Mouse (Mus musculus) liver, embryonic 16.5 days (tissue): Measurements from ENCODE around the gene Aadat. TPM values are rescaled to one million over a fixed set of nuclear protein-coding genes. Genes with fewer than 3 reads are reported as not detected.
"Not testable (repeated sequence)": the region's sequence is repeated elsewhere in the genome, so short reads cannot be mapped to it uniquely, and the experiment has no call there.

ENCODE experiments used
- ATAC-seq: fragments of 200-750 bp; cut with Nextera tagmentation; 2 replicates; pipeline ENCODE4 v1.8.0; 2017; ENCODE audit warnings: low read depth, mild to moderate bottlenecking, moderate number of reproducible peaks, moderate library complexity
- H3K27ac ChIP-seq: fragments of 300-500 bp; sonication (generic); 2 replicates; pipeline ENCODE4 v1.5.1; 2014; ENCODE audit warnings: mild to moderate bottlenecking, low read length
- H3K27me3 ChIP-seq: fragments of 300-500 bp; sonication (generic); 2 replicates; pipeline ENCODE4 v1.6.1; 2014; ENCODE audit warnings: low read depth, low read length, mixed read lengths; ENCODE audit not compliant: control insufficient read depth, insufficient read depth
- H3K36me3 ChIP-seq: fragments of 300-500 bp; sonication (generic); 2 replicates; pipeline ENCODE4 v1.6.1; 2014; ENCODE audit warnings: mild to moderate bottlenecking; ENCODE audit not compliant: control insufficient read depth, insufficient read depth
- H3K4me1 ChIP-seq: fragments of 300-500 bp; sonication (generic); 2 replicates; pipeline ENCODE4 v1.6.1; 2014; ENCODE audit warnings: low read depth, low read length, mixed read lengths; ENCODE audit not compliant: control insufficient read depth
- H3K4me2 ChIP-seq: fragments of 300-500 bp; sonication (generic); 2 replicates; pipeline ENCODE4 v1.6.1; 2014; ENCODE audit warnings: low read depth, low read length, mixed read lengths
- H3K4me3 ChIP-seq: fragments of 300-500 bp; sonication (generic); 2 replicates; pipeline ENCODE4 v1.5.1; 2014; ENCODE audit warnings: low read depth, mild to moderate bottlenecking, low read length
- H3K9ac ChIP-seq: fragments of 300-500 bp; sonication (generic); 2 replicates; pipeline ENCODE4 v1.6.1; 2014; ENCODE audit warnings: low read depth, low read length
- H3K9me3 ChIP-seq: fragments of 300-500 bp; sonication (generic); replicated peaks from 2 replicates; pipeline ENCODE4 v1.6.1; 2016; ENCODE audit warnings: low read length; ENCODE audit not compliant: control insufficient read depth
- WGBS: fragments of 180-500 bp; shearing (Covaris S2); extraction: QIAGEN DNeasy Blood & Tissue Kit; methylation state at CpG from one replicate; pipeline ENCODE4 v1.1.7; 2014; ENCODE audit not compliant: insufficient replicate concordance; 5-methylcytosine and 5-hydroxymethylcytosine counted together
- polyA plus RNA-seq: library from polyadenylated mRNA; unstranded; fragments of >200 nt; fragmentation: Nextera tagmentation; extraction: Ambion mirVana; gene quantifications from 2 replicates; pipeline ENCODE4 v1.2.1, GENCODE M21; 2015

The Aadat gene
- polyA plus RNA-seq, 1 experiment from 2014 or later = 13.1 TPM

- H3K36me3 ChIP-seq = no peaks in the 10 kb centered on the region
- H3K4me3 ChIP-seq = no peak overlapping the region
- ATAC-seq = peak; percentile 41; the same call in 1 of the 2 replicates
- H3K27me3 ChIP-seq = no peaks in the 10 kb centered on the region
- H3K9ac ChIP-seq = no peak overlapping the region
- no peak overlapping the region for H3K27ac ChIP-seq
- H3K9me3 ChIP-seq = no peaks in the 10 kb centered on the region
- H3K4me2 ChIP-seq = no peak overlapping the region
- 26% methylated on average over 2 of the region's 2 CpGs for WGBS
- no peaks in the 10 kb centered on the region for H3K4me1 ChIP-seq
Observed at GRCm38 (mm10) chr8:60534945-60535344, 29.2 kb downstream of the Aadat start.

GRCm38 (mm10) chr8:60566783-60567182, 61.1 kb downstream of the Aadat start:
- no peak overlapping the region for H3K4me3 ChIP-seq
- no peak overlapping the region for H3K4me2 ChIP-seq
- no peaks in the 10 kb centered on the region for H3K4me1 ChIP-seq
- H3K36me3 ChIP-seq = no peaks in the 10 kb centered on the region
- ATAC-seq = no peak
- H3K27me3 ChIP-seq = no peaks in the 10 kb centered on the region
- WGBS = 27% methylated on average over 3 of the region's 3 CpGs
- H3K27ac ChIP-seq = no peak overlapping the region
- H3K9ac ChIP-seq = no peak overlapping the region
- H3K9me3 ChIP-seq = no peaks in the 10 kb centered on the region

DNA sequence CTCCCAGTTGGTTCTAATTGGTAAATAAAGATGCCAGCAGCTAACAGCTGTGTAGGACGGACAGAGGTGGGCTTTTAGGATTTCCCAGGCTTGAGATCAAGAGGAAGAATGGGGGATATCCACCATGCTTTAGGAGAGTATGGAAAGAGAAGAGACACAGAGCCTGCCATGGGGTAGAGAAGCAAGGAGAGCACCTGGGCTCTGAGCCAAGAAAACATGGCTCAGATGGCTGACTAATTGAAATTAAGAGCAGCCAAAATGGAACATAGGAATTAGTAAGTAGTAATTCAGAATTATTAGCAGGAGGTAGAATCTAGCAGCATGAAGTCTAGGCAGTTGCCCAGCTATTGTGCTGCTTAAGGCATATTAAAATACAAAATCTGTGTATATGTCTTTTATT, 71.5 kb downstream of the Aadat start:
- Histone ChIP-seq H3K9ac (no peak overlapping the region), H3K27ac (no peak overlapping the region), H3K9me3 (no peaks in the 10 kb centered on the region), H3K27me3 (no peaks in the 10 kb centered on the region), H3K4me3 (no peak overlapping the region), H3K4me1 (no peaks in the 10 kb centered on the region), H3K36me3 (no peaks in the 10 kb centered on the region), H3K4me2 (no peak overlapping the region)
- ATAC-seq = no peak
- WGBS = 53% methylated on average over 1 of the region's 1 CpGs

DNA sequence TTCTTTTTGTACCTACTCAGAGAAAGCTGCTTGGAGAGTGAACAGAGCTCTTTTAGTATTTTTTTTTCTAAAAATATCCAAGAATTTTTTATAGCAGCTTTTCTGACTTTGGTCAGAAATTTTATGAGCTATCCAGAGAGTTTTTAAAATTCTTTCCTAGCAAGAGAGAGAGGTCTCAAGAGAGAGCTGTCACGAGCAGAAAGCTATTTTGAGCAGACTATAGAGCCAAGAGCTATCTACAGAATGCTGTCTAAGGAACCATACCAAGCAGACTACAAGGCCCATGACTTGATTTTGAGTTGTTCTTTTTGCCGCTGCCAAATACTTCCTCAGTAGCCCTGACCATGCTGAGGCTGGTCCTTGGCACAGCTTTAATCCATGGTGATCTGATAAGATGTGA, 77.6 kb downstream of the Aadat start:
- Histone ChIP-seq H3K36me3 (no peaks in the 10 kb centered on the region), H3K9me3 (no peaks in the 10 kb centered on the region), H3K4me1 (no peaks in the 10 kb centered on the region), H3K27me3 (no peaks in the 10 kb centered on the region), H3K27ac (no peak overlapping the region), H3K9ac (no peak overlapping the region), H3K4me3 (no peak overlapping the region), H3K4me2 (no peak overlapping the region)
- no peak for ATAC-seq
- 60% methylated on average over 2 of the region's 2 CpGs for WGBS

DNA sequence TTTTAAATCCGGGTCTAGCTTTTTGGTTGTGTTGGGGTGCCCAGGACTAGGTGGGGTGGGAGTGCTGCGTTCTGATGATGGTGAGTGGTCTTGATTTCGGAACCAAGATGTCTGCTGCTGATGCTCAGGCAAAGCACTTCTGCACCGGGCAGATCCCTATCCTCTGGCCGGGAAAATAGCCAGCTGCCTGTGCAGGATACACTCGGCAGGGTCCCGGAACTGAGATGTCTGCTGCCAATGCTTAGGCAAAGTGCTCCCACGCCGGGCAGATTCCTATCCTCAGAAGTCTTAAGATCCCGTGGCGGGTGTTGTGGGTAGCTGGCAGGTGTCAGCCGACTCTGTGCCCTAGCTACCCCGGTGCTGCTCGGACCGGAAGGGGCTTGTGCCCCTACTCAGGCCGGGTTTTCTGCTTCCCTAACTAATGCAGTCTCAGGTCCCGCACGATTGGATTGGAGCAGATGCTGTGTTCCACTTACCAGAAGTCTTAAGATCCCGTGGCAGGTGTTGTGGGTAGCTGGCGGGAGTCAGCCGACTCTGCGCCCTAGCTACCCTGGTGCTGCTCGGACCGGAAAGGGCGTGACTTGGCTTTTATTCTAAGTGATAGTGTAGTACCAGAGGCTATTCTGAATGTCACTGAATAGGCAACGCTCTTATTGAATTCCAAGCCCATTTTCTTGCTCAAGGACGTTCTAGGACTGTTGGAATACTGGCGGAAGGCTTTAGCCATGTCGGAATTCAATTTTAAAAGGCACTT, 85.8 kb downstream of the Aadat start:
- not testable (repeated sequence) for H3K4me1 ChIP-seq, ATAC-seq
- WGBS = 67% methylated on average over 29 of the region's 29 CpGs

GRCm38 (mm10) chr8:60594761-60595160, 89.0 kb downstream of the Aadat start:
- Histone ChIP-seq H3K9ac (no peak overlapping the region), H3K27me3 (no peaks in the 10 kb centered on the region), H3K9me3 (no peaks in the 10 kb centered on the region), H3K36me3 (no peaks in the 10 kb centered on the region), H3K4me2 (no peak overlapping the region), H3K4me3 (no peak overlapping the region), H3K4me1 (no peaks in the 10 kb centered on the region), H3K27ac (no peak overlapping the region)
- ATAC-seq = no peak
- 42% methylated on average over 3 of the region's 3 CpGs for WGBS

More for the DNA sequence above, 85.8 kb downstream of the Aadat start:
- H3K4me2 ChIP-seq, H3K4me3 ChIP-seq, H3K27me3 ChIP-seq, H3K27ac ChIP-seq, H3K36me3 ChIP-seq, H3K9me3 ChIP-seq, H3K9ac ChIP-seq: not testable (repeated sequence)

Other genes starting within 250 kb of the Aadat start
- not detected in 2 replicates for gene Gm10283, start 2.7 kb upstream of the Aadat start, polyA plus RNA-seq
- 0.30 and 0.38 TPM in 2 replicates for gene Mfap3l, start 126.9 kb downstream of the Aadat start, polyA plus RNA-seq